Mouse (Mus musculus): ENCODE results near the gene Secisbp2.

Gene Secisbp2

GRCm38 (mm10) chr13:51651408-51652064 lies at the start of gene Secisbp2:
Gene Secisbp2 (plus strand): TSS chr13:51651697.
- under 1% methylated on average over 69 of the region's 69 CpGs for WGBS

DNA sequence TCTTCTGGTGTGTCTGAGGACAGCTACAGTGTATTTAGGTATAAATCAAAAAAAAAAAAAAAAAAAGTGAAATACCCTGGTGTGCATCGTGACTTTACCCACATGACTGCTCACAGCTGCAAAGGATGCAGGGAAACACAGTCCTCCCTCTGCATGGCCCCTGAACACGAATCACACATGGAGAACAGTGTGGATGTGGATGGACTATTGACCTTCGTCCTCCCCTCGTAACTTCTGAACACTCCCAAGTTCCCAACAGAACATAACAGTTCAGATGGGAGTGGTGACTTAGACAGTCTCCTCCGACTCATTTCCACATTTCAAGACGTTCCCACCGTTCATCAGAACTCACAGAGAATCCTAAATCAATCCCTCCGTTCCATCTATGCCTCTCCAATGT lies 48.7 kb upstream of the Secisbp2 start:
- 28% methylated on average over 8 of the region's 8 CpGs for WGBS

DNA sequence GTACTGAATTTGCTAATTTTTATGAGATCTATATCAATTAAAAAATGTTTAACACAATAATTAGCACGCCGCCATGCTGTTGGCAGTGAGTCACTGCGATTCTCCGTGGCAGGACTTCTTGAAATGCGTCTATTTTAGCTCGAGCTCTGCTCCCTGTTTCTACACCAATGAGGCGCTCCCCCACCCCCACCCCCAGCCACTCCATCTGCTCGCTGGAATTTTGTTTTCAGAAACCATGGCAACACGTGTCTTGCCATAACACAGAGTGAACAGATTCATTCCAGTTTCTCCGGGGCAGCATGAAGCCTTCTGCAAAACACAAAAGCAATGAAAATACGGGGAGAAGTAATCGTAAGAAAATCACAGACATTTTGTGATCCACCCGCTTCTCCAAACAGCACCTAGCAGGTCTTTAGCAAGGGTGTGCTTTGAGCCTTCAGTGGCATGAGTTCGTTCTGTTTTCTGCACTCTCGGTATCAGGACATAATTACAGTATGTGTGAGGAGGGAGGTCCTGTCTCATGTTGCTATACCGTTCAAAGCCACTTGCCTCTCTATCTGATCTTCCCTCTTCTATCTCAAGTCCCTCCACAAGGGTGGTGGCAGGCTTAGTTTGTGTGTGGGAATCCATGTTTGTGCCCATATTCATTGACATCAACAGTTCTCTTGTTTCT lies 48.1 kb upstream of the Secisbp2 start:
- 10% methylated on average over 16 of the region's 16 CpGs for WGBS

DNA sequence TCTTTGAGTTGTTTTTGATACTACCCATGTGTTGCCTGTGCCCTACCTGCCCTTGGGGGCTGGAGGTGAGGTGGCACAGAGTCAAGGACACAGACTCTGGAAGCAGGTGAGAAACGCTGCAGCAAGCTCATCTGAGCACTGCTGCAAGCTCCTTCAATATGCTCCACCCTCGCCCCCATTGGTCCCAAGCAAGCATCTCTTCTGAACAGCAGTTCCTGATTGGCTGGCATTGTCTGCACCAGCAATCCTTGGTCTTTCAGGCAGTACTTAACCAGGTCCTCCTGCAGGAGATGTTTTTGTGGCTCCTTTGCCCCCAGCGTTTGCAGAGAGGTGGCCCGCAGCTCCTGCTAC lies 47.6 kb upstream of the Secisbp2 start:
- 36% methylated on average over 4 of the region's 4 CpGs for WGBS

GRCm38 (mm10) chr13:51609231-51609630 lies 42.3 kb upstream of the Secisbp2 start:
- 95% methylated on average over 7 of the region's 7 CpGs for whole genome bisulfite sequencing

GRCm38 (mm10) chr13:51611060-51611459 lies 40.4 kb upstream of the Secisbp2 start:
- WGBS = 22% methylated on average over 9 of the region's 9 CpGs

DNA sequence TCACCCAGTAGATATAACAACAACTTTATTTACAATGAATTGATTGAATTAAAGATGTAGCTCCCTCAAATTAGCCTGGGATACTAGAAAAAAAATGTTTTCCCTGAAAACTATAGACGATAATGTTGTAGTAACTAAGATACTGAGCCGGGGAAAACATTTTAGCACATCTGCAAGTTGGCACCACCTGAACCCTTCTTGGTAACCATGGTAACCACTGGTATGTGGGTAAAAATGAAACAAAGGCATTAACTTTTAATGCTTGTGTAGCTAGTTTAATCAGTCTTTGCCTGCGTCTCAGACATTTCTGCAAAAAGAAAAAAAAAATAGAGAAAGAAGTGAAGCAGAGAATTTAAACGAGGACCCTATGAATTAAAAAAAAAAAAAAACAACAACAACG lies 40.0 kb upstream of the Secisbp2 start:
- 23% methylated on average over 5 of the region's 5 CpGs for WGBS

DNA sequence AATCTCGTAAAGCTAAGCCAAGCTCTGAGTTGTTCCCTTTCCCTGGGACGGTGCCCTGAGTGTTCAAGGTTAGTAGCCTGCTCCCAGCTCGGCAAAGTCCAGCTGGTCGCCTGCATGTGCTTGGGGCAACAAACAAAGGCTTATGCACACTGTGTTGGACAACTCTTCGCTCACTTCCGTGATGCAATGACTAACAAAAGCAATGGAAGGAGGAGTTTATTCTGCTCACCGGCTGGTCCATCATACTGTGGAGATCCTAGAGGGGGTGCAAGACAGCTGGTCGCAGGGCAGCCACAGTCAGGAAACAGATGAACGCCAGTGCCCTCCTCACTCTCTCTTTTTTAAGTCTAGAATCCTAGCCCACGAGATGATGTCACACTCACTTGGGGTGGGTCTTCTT lies 35.7 kb upstream of the Secisbp2 start:
- 47% methylated on average over 10 of the region's 10 CpGs for WGBS

GRCm38 (mm10) chr13:51616417-51617044 lies 35.0 kb upstream of the Secisbp2 start:
- WGBS = 9% methylated on average over 12 of the region's 12 CpGs

DNA sequence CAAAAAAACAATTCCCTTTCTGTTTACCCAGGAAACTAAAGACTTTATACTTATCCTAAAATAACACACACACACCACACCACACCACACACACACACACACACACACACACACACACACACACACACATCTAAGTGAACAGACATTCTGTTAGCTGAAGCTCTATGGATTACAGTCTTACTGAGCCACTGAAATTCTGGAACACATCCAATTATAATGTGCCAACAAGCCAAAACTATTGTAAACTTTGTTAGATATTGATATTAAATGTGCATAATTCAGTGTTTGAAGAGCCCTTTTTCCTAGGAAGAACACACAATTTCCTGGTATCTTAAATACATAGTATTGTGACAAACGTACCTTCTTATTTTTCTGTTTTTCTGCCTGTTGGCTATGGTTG lies 34.2 kb upstream of the Secisbp2 start:
- 27% methylated on average over 1 of the region's 1 CpGs for WGBS

DNA sequence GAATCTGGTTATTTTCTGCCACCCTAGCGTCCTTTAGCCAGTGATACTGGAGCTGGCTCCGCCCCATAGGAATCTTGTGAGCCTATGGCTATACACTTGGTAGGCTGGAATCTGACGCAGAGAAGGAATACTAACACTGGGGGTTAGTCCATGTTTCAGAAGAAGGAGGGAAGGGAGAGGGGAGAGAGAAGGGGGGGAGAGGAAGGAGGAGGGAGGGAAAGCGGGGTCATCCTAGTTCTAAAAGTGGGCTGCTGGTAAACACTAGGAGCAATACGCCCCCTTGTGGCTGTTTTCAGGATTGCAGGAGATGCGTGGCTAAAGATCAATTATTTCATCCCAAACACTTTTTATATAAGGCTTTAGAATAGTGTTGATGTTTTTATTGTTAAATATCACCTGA lies 33.6 kb upstream of the Secisbp2 start:
- WGBS = 14% methylated on average over 6 of the region's 6 CpGs

DNA sequence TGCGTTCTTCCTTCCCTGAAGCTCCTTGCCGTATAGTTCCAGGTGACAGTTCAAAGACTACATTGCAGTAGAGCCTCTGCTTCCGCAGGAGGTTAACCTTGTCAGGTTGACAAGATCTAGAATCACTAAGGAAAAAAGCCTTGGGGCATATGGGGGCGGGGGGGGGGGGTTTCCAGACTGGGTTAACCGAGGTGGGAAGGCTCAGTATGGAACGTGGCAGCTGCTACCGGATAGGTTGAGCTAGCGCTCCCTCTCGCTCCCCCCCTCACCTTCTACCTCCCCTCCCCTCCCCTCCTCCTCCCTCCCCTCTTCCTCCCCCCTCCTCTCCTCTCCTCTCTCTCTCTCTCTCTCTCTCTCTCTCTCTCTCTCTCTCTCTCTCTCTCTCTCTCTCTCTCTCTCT lies 32.9 kb upstream of the Secisbp2 start:
- WGBS = 19% methylated on average over 9 of the region's 9 CpGs

DNA sequence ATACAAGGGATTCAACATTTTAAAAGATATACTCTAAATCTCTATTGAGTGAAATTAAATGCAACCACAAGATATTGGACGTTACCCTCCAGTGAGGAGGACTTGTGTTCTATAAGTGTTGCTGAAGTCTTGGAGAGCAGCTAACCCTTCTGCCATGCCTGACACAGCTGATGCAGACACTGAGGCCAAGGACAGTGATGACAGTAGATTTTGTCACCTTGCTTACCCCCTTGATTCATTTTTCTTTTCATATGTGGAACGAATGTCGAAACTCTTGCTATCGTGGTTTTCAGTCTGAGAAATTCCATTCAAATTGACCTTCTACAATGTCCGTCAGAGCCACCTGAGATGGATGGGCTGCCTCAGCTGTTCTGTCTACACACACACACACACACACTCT lies 28.9 kb upstream of the Secisbp2 start:
- 93% methylated on average over 5 of the region's 5 CpGs for WGBS

DNA sequence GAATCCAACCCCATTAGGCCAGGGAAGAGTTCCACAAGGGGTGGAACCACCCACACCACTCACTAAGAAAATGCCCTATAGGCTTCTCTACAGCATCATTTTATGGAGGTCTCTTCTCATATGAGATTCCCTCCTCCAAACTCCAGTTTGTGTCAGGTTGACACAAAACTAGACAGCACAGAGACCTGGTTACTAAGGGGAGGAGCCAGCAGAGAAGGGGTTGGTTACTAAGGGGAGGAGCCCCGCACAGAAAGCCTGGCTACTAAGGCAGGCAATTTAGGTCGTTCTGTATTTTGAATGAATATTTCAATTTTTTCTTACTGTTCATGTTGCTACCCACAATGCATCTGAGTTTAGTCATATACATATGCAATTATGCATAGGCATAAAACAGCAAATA lies 27.8 kb upstream of the Secisbp2 start:
- 63% methylated on average over 2 of the region's 2 CpGs for WGBS

GRCm38 (mm10) chr13:51628273-51628848 lies 23.1 kb upstream of the Secisbp2 start:
- WGBS = 89% methylated on average over 6 of the region's 6 CpGs

GRCm38 (mm10) chr13:51631354-51631992 lies 20.0 kb upstream of the Secisbp2 start:
- WGBS = 83% methylated on average over 15 of the region's 15 CpGs

- 93% methylated on average over 5 of the region's 5 CpGs for WGBS
These were observed 18.8 kb upstream of the Secisbp2 start for GRCm38 (mm10) chr13:51632560-51633218.

GRCm38 (mm10) chr13:51635384-51635783 lies 16.1 kb upstream of the Secisbp2 start:
- 86% methylated on average over 6 of the region's 9 CpGs for WGBS

DNA sequence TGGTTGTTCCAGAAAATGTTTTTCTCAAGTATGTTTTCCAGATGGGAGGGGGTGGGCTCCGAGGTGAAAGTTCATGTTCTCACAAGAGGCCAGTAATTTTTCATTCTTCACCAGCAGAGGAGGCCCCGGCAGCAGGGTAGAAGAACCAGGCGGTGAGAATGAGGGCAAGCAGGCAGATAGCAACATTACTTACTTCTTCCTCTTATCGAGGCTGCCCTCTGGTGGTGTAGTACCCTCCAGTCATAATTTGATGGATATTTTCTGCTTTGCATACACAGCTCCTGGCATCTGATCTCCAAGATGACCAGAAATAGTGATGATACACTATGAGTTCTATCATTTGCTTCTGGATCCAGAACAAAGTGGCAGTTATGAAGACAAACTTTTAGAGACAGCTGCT lies 12.5 kb upstream of the Secisbp2 start:
- WGBS = 86% methylated on average over 4 of the region's 4 CpGs

GRCm38 (mm10) chr13:51641424-51641823 lies 10.1 kb upstream of the Secisbp2 start:
- 79% methylated on average over 3 of the region's 3 CpGs for WGBS

GRCm38 (mm10) chr13:51642171-51642778 lies 9.2 kb upstream of the Secisbp2 start:
- WGBS = 45% methylated on average over 11 of the region's 11 CpGs

All from cerebral cortex, adult 2 months (tissue).